ENCODE assay signal across 21 mouse cellular contexts in the genomic region with DNA sequence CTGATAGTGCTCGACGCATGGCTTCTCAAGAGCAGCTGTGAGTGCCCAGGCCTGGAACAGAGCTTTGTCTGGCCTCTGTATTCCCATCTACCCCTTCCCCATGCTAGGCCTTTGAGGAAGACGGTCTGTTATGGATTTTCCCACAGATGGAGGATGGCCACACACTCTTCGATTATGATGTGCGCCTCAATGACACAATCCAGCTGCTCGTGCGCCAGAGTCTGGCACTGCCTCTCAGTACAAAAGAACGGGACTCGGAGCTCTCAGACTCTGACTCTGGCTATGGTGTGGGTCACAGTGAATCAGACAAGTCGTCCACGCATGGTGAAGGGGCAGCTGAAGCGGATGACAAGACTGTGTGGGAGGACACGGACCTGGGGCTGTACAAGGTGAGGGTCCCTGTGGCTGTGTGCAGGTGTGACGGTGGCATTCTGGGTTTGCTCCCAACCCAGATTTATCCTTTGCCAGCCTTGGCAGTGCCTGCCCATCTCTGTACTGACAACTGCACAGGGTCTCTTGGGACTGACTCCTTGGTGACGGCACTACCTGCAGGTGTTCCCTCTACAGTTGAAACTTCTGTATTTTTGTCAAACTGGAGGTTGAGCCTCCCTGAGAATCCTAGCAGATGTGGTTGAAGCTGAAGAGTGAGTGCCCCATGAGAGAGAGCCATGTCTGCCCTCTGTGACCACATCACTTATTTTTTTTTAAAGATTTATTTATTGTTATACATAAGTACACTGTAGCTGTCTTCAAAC. TPM values are rescaled to one million over a fixed set of nuclear protein-coding genes. Genes with fewer than 3 reads are reported as not detected.
DNase-seq lines count a peak whose midpoint lies in the region; ATAC-seq and TF ChIP-seq lines count a peak whose summit lies in the region.
"Had no signal": no experiment of that assay in that cellular context is flagged by ENCODE, and none has a peak within 500 bp of the region (broad histone marks: within the 10 kb centered on the region; RNA-seq: fewer than 3 reads in every experiment).

No protein-coding gene starts in this region.

- ATAC-seq in embryonic facial prominence, embryonic 11.5 days (replicated peaks; ENCODE audit: insufficient number of reproducible peaks, low FRiP score, low TSS enrichment, low read depth), result no peak
- ATAC-seq in lung, embryonic 14.5 days (ENCODE audit: insufficient read depth), result no peak
- ATAC-seq in midbrain, embryonic 14.5 days (ENCODE audit: low FRiP score, low TSS enrichment), result no peak
- ATAC-seq in forebrain, embryonic 15.5 days (replicated peaks), result no peak
- ATAC-seq: CD4-positive, CD25-positive, alpha-beta regulatory T cell, adult 4 months; forebrain, embryonic 13.5 days; midbrain, embryonic 16.5 days had no signal

- no peak for TF ChIP-seq CTCF in lung, embryonic 14.5 days (IDR thresholded peaks at IDR 0.05; ENCODE audit: low read depth)

- 92% methylated on average over 15 of the region's 15 CpGs for WGBS in embryonic facial prominence, embryonic 11.5 days
- WGBS in embryonic facial prominence, embryonic 10.5 days, result 93% methylated on average over 15 of the region's 15 CpGs
- 71% methylated on average over 15 of the region's 15 CpGs for WGBS in lung, embryonic 14.5 days
- WGBS in midbrain, embryonic 14.5 days, result 91% methylated on average over 15 of the region's 15 CpGs
- 91% methylated on average over 15 of the region's 15 CpGs for WGBS in forebrain, embryonic 15.5 days

- 0 out of 2 replicates have a peak overlapping the region, but pooled peaks have one; percentile 25 for H3K9ac ChIP-seq in embryonic facial prominence, embryonic 11.5 days (replicated peaks; ENCODE audit: low read length)
- H3K9ac ChIP-seq in lung, embryonic 14.5 days, result no peak overlapping the region
- H3K9ac ChIP-seq in midbrain, embryonic 14.5 days (replicated peaks; ENCODE audit: low read length), result no peak overlapping the region
- H3K9ac ChIP-seq in forebrain, embryonic 15.5 days (replicated peaks), result no peak overlapping the region
- H3K9ac ChIP-seq: forebrain, embryonic 13.5 days; liver, embryonic 15.5 days; neural tube, embryonic 15.5 days had no signal

- no peak overlapping the region for H3K4me3 ChIP-seq in embryonic facial prominence, embryonic 11.5 days (ENCODE audit: low read depth, low read length)
- H3K4me3 ChIP-seq in embryonic facial prominence, embryonic 10.5 days, result no peak overlapping the region
- H3K4me3 ChIP-seq in lung, embryonic 14.5 days (ENCODE audit: low read depth, low read length), result no peak overlapping the region
- no peak overlapping the region for H3K4me3 ChIP-seq in midbrain, embryonic 14.5 days (replicated peaks; ENCODE audit: low read depth, low read length)
- no peak overlapping the region for H3K4me3 ChIP-seq in forebrain, embryonic 15.5 days
- H3K4me3 ChIP-seq: forebrain, embryonic 13.5 days; liver, embryonic 15.5 days; neural tube, embryonic 15.5 days had no signal

- H3K4me2 ChIP-seq in embryonic facial prominence, embryonic 11.5 days (ENCODE audit: low read depth, low read length), result no peak overlapping the region
- H3K4me2 ChIP-seq in lung, embryonic 14.5 days, result no peak overlapping the region
- no peak overlapping the region for H3K4me2 ChIP-seq in midbrain, embryonic 14.5 days (ENCODE audit: low read length)
- no peak overlapping the region for H3K4me2 ChIP-seq in forebrain, embryonic 15.5 days (replicated peaks)
- H3K4me2 ChIP-seq: forebrain, embryonic 13.5 days; liver, embryonic 15.5 days; neural tube, embryonic 15.5 days had no signal

- H3K4me1 ChIP-seq in embryonic facial prominence, embryonic 11.5 days (ENCODE audit: control insufficient read depth, insufficient read depth, low read length), result peaks cover 4% of the 10 kb centered on the region
- peaks cover 43% of the 10 kb centered on the region for H3K4me1 ChIP-seq in embryonic facial prominence, embryonic 10.5 days
- peaks cover 8% of the 10 kb centered on the region; the same call in 1 of the 2 replicates for H3K4me1 ChIP-seq in lung, embryonic 14.5 days (ENCODE audit: insufficient read depth)
- peaks cover 8% of the 10 kb centered on the region; the same call in 1 of the 2 replicates for H3K4me1 ChIP-seq in midbrain, embryonic 14.5 days (ENCODE audit: control insufficient read depth, insufficient read depth, low read length)
- H3K4me1 ChIP-seq in forebrain, embryonic 15.5 days, result peaks cover 16% of the 10 kb centered on the region

- no peaks in the 10 kb centered on the region for H3K27me3 ChIP-seq in embryonic facial prominence, embryonic 11.5 days (ENCODE audit: control insufficient read depth, insufficient read depth, low read length)
- H3K27me3 ChIP-seq in embryonic facial prominence, embryonic 10.5 days (replicated peaks; ENCODE audit: low read depth, poor library complexity, severe bottlenecking), result no peaks in the 10 kb centered on the region
- H3K27me3 ChIP-seq in lung, embryonic 14.5 days (ENCODE audit: insufficient read depth, low read length), result no peaks in the 10 kb centered on the region
- H3K27me3 ChIP-seq in midbrain, embryonic 14.5 days (ENCODE audit: control insufficient read depth, insufficient read depth, low read length), result no peaks in the 10 kb centered on the region
- no peaks in the 10 kb centered on the region for H3K27me3 ChIP-seq in forebrain, embryonic 15.5 days
- H3K27me3 ChIP-seq: forebrain, embryonic 13.5 days; liver, embryonic 15.5 days; neural tube, embryonic 15.5 days had no signal

- DNase-seq in embryonic facial prominence, embryonic 11.5 days (ENCODE audit: low spot score), result no peak
- DNase-seq in embryonic facial prominence, embryonic 10.5 days (ENCODE audit: low spot score), result no peak
- DNase-seq in lung, embryonic 14.5 days, result peak; percentile 46
- no peak for DNase-seq in lung, postnatal 25 days (ENCODE audit: low spot score)
- peak; percentile 62 for DNase-seq in lung, postnatal 10 days
- DNase-seq in midbrain, embryonic 14.5 days, result no peak
- DNase-seq in ovary, postnatal 36 days (ENCODE audit: low spot score), result no peak
- DNase-seq: adrenal gland, postnatal 14 days; cerebellum, adult 11-12 months; cerebellum, postnatal 14 days; gastrocnemius, postnatal 36 days had no signal

- H3K9me3 ChIP-seq in embryonic facial prominence, embryonic 11.5 days (replicated peaks; ENCODE audit: control insufficient read depth, low read length), result no peaks in the 10 kb centered on the region
- no peaks in the 10 kb centered on the region for H3K9me3 ChIP-seq in embryonic facial prominence, embryonic 10.5 days
- no peaks in the 10 kb centered on the region for H3K9me3 ChIP-seq in lung, embryonic 14.5 days (ENCODE audit: low read depth, low read length)
- H3K9me3 ChIP-seq in midbrain, embryonic 14.5 days (ENCODE audit: control insufficient read depth, low read length), result no peaks in the 10 kb centered on the region
- no peaks in the 10 kb centered on the region for H3K9me3 ChIP-seq in forebrain, embryonic 15.5 days
- H3K9me3 ChIP-seq: forebrain, embryonic 13.5 days; liver, embryonic 15.5 days; neural tube, embryonic 15.5 days had no signal

- H3K27ac ChIP-seq in embryonic facial prominence, embryonic 11.5 days (replicated peaks; ENCODE audit: low read depth, low read length), result no peak overlapping the region
- no peak overlapping the region for H3K27ac ChIP-seq in embryonic facial prominence, embryonic 10.5 days (replicated peaks)
- H3K27ac ChIP-seq in lung, embryonic 14.5 days (ENCODE audit: low read depth), result no peak overlapping the region
- H3K27ac ChIP-seq in midbrain, embryonic 14.5 days (replicated peaks; ENCODE audit: low read depth, low read length), result no peak overlapping the region
- H3K27ac ChIP-seq in forebrain, embryonic 15.5 days (replicated peaks), result no peak overlapping the region
- H3K27ac ChIP-seq: forebrain, embryonic 13.5 days; liver, embryonic 15.5 days; neural tube, embryonic 15.5 days had no signal

- H3K36me3 ChIP-seq in embryonic facial prominence, embryonic 11.5 days (replicated peaks; ENCODE audit: control insufficient read depth, insufficient read depth, low read depth, low read length), result peaks cover 19% of the 10 kb centered on the region
- H3K36me3 ChIP-seq in embryonic facial prominence, embryonic 10.5 days (replicated peaks), result peaks cover 97% of the 10 kb centered on the region
- peaks cover 93% of the 10 kb centered on the region for H3K36me3 ChIP-seq in lung, embryonic 14.5 days (ENCODE audit: insufficient read depth)
- 0 out of 2 replicates have a peak, but pooled peaks cover 9% of the 10 kb centered on the region for H3K36me3 ChIP-seq in midbrain, embryonic 14.5 days (ENCODE audit: control insufficient read depth, insufficient read depth, low read length)
- H3K36me3 ChIP-seq in forebrain, embryonic 15.5 days, result no peaks in the 10 kb centered on the region; the same call in 1 of the 2 replicates
- H3K36me3 ChIP-seq: neural tube, embryonic 15.5 days had no signal

RNA-seq across cellular contexts. Expression of gene Uhrf1, which starts 6.2 kb away (rescaled TPM):
- 118 and 119 TPM in 2 replicates for polyA plus RNA-seq in embryonic facial prominence, embryonic 11.5 days (2014; fragmentation: Nextera tagmentation; extraction: Ambion mirVana)
- polyA plus RNA-seq in embryonic facial prominence, embryonic 10.5 days (2016; fragmentation: Nextera tagmentation; extraction: Ambion mirVana), result 279 and 301 TPM in 2 replicates
- 137 and 147 TPM in 2 replicates for polyA plus RNA-seq in lung, embryonic 14.5 days (2014; fragmentation: Nextera tagmentation; extraction: Ambion mirVana)
- polyA plus RNA-seq in midbrain, embryonic 14.5 days (2014; fragmentation: Nextera tagmentation; extraction: Ambion mirVana), result 11.3 and 21.5 TPM in 2 replicates
- 55.6 and 65.1 TPM in 2 replicates for polyA plus RNA-seq in forebrain, embryonic 15.5 days (2015; fragmentation: Nextera tagmentation; extraction: Ambion mirVana)

RNA-seq across cellular contexts. Expression of gene Arrdc5, which starts 9.3 kb away (rescaled TPM):
- polyA plus RNA-seq in embryonic facial prominence, embryonic 11.5 days (2014; fragmentation: Nextera tagmentation; extraction: Ambion mirVana), result not detected in 2 replicates
- not detected in 2 replicates for polyA plus RNA-seq in embryonic facial prominence, embryonic 10.5 days (2016; fragmentation: Nextera tagmentation; extraction: Ambion mirVana)
- not detected in 2 replicates for polyA plus RNA-seq in lung, embryonic 14.5 days (2014; fragmentation: Nextera tagmentation; extraction: Ambion mirVana)
- not detected in 2 replicates for polyA plus RNA-seq in midbrain, embryonic 14.5 days (2014; fragmentation: Nextera tagmentation; extraction: Ambion mirVana)
- polyA plus RNA-seq in forebrain, embryonic 15.5 days (2015; fragmentation: Nextera tagmentation; extraction: Ambion mirVana), result not detected in 2 replicates
- polyA plus RNA-seq: CD4-positive, CD25-positive, alpha-beta regulatory T cell, adult 4 months; forebrain, embryonic 13.5 days; heart, postnatal 0 days; hindbrain, embryonic 11.5 days; kidney, postnatal 0 days; limb, embryonic 14.5 days; liver, embryonic 15.5 days; midbrain, embryonic 16.5 days; neural tube, embryonic 15.5 days had no signal

RNA-seq across cellular contexts. Expression of gene Kdm4b, which starts 16.5 kb away (rescaled TPM):
- 27.3 and 28.2 TPM in 2 replicates for polyA plus RNA-seq in embryonic facial prominence, embryonic 11.5 days (2014; fragmentation: Nextera tagmentation; extraction: Ambion mirVana)
- polyA plus RNA-seq in embryonic facial prominence, embryonic 10.5 days (2016; fragmentation: Nextera tagmentation; extraction: Ambion mirVana), result 46.2 and 46.8 TPM in 2 replicates
- 31.3 and 36.7 TPM in 2 replicates for polyA plus RNA-seq in lung, embryonic 14.5 days (2014; fragmentation: Nextera tagmentation; extraction: Ambion mirVana)
- 72.4 and 78.9 TPM in 2 replicates for polyA plus RNA-seq in midbrain, embryonic 14.5 days (2014; fragmentation: Nextera tagmentation; extraction: Ambion mirVana)
- polyA plus RNA-seq in forebrain, embryonic 15.5 days (2015; fragmentation: Nextera tagmentation; extraction: Ambion mirVana), result 81.2 and 81.5 TPM in 2 replicates

RNA-seq across cellular contexts. Expression of gene Plin3, which starts 16.7 kb away (rescaled TPM):
- polyA plus RNA-seq in embryonic facial prominence, embryonic 11.5 days (2014; fragmentation: Nextera tagmentation; extraction: Ambion mirVana), result 33.0 and 48.5 TPM in 2 replicates
- 67.7 and 72.2 TPM in 2 replicates for polyA plus RNA-seq in embryonic facial prominence, embryonic 10.5 days (2016; fragmentation: Nextera tagmentation; extraction: Ambion mirVana)
- 69.7 and 71.0 TPM in 2 replicates for polyA plus RNA-seq in lung, embryonic 14.5 days (2014; fragmentation: Nextera tagmentation; extraction: Ambion mirVana)
- polyA plus RNA-seq in midbrain, embryonic 14.5 days (2014; fragmentation: Nextera tagmentation; extraction: Ambion mirVana), result 6.4 and 11.6 TPM in 2 replicates
- polyA plus RNA-seq in forebrain, embryonic 15.5 days (2015; fragmentation: Nextera tagmentation; extraction: Ambion mirVana), result 10.9 and 13.6 TPM in 2 replicates

RNA-seq across cellular contexts. Expression of gene Ticam1, which starts 32.8 kb away (rescaled TPM):
- polyA plus RNA-seq in embryonic facial prominence, embryonic 11.5 days (2014; fragmentation: Nextera tagmentation; extraction: Ambion mirVana), result 2.9 and 3.6 TPM in 2 replicates
- 3.2 and 3.7 TPM in 2 replicates for polyA plus RNA-seq in embryonic facial prominence, embryonic 10.5 days (2016; fragmentation: Nextera tagmentation; extraction: Ambion mirVana)
- 4.5 and 4.9 TPM in 2 replicates for polyA plus RNA-seq in lung, embryonic 14.5 days (2014; fragmentation: Nextera tagmentation; extraction: Ambion mirVana)
- 0.78 and 1.6 TPM in 2 replicates for polyA plus RNA-seq in midbrain, embryonic 14.5 days (2014; fragmentation: Nextera tagmentation; extraction: Ambion mirVana)
- polyA plus RNA-seq in forebrain, embryonic 15.5 days (2015; fragmentation: Nextera tagmentation; extraction: Ambion mirVana), result 1.3 and 1.7 TPM in 2 replicates

Comparison
In these comparisons a context has a peak if more than half of its experiments do, and no peak if none do; other contexts are left out.
1. DNase-seq: peak in lung, embryonic 14.5 days (single experiment) and lung, postnatal 10 days (single experiment); none in embryonic facial prominence, embryonic 11.5 days (single experiment), embryonic facial prominence, embryonic 10.5 days (single experiment), lung, postnatal 25 days (single experiment), midbrain, embryonic 14.5 days (single experiment) and ovary, postnatal 36 days (single experiment).